Mouse (Mus musculus) erythroblast, embryonic 14.5 days (primary cell): Measurements from ENCODE around the gene Atp6ap1.

Experiments used
- GATA1 ChIP-seq: IDR thresholded peaks from 2 replicates; pipeline ENCODE4 v1.6.1; 2012; ENCODE audit warnings: low read length, inconsistent platforms, mixed read lengths
- TAL1 ChIP-seq: IDR thresholded peaks from 3 replicates; pipeline ENCODE4 v1.6.1; 2012; ENCODE audit warnings: low read length, inconsistent platforms, mixed read lengths

DNA sequence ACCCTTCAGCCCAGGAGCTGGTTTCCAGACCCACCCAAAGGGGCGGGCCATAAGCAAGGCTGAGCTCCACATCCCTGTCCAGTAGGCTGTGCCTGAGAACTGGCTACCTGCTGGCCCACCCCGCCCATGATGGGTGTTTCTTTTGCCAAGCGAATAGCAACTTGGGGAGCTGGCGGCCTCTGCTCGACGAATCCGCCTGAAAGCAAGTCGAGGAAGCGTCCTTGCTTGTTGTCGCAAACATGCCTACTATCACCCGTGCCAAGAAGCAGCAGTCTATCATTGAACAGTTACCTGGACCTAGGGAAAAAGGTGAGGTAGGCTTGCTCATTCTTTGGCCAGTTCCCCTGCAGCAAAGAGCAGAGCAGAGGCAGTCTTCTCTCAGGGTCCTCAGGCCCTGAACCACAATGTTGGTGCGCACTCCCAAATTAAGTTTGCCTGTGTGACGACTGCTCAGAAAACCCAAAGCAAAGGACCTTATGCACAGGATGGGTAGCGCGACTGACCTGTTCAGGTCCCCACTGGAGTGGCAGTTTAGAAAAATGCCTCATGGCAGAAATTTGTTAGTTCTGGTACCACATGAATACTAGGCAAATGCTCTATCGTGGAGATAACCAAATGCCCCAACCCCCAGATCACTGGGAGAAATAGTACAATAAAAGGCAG, 15.0 kb upstream of the Atp6ap1 start, which contains the start of the genes Taz and Dnase1l1:
- TF ChIP-seq GATA1 (no peak), TAL1 (no peak)
